ENCODE assay signal across 10 mouse cellular contexts in the genomic region with DNA sequence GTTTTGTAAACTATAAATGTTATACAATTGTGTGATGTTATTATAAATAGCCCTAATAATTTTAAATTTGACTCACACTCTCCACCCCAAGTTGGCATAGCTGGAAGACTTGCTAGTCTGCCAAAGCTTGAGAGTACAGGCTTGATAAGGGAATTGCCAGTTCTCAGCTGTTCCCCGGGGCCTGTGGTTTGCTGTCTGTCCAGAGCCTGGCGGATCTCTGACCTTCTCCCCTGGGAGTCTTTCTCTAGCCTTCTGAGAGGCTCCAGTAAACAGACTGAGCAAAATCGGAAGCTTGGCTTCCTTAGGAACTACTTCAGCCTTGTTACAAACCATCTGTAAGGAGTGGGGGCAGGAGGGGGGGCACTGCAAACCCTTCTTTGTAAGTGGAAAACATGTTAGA. TPM values are rescaled to one million over a fixed set of nuclear protein-coding genes. Genes with fewer than 3 reads are reported as not detected.
A peak's percentile ranks its signal among the peaks of the same experiment; 100 is the strongest.
DNase-seq lines count a peak whose midpoint lies in the region; ATAC-seq lines count a peak whose summit lies in the region.
"Had no signal": no experiment of that assay in that cellular context is flagged by ENCODE, and none has a peak within 500 bp of the region (broad histone marks: within the 10 kb centered on the region; RNA-seq: fewer than 3 reads in every experiment).

No protein-coding gene starts in this region.

- ATAC-seq in intestine, embryonic 16.5 days, result peak; percentile 62; the same call in 1 of the 2 replicates
- no peak for ATAC-seq in CD4-positive, CD25-positive, alpha-beta regulatory T cell, adult 4 months

- peak; percentile 31 to 68 for DNase-seq in adrenal gland, adult (ENCODE audit: inconsistent age in 2 of 2, low spot score in 1 of 2)
- DNase-seq in adrenal gland, adult 18-20 months (ENCODE audit: low spot score in 2 of 2), result no peak
- DNase-seq in retina, embryonic 14.5 days (ENCODE audit: low spot score), result peak; percentile 17
- DNase-seq in retina, postnatal 1 day, result no peak
- DNase-seq in ovary, postnatal 36 days (ENCODE audit: low spot score), result peak; percentile 37
- DNase-seq in layer of hippocampus, adult 9-11 months, result no peak

- WGBS in intestine, embryonic 16.5 days, result 26% methylated on average over 3 of the region's 3 CpGs

- no peaks in the 10 kb centered on the region for H3K27me3 ChIP-seq in intestine, embryonic 16.5 days (replicated peaks; ENCODE audit: control insufficient read depth, insufficient read depth, low read length)
- H3K27me3 ChIP-seq: neural tube, embryonic 12.5 days had no signal

- no peak overlapping the region for H3K4me3 ChIP-seq in intestine, embryonic 16.5 days (ENCODE audit: low read length)
- H3K4me3 ChIP-seq: neural tube, embryonic 12.5 days had no signal

- no peaks in the 10 kb centered on the region for H3K4me1 ChIP-seq in intestine, embryonic 16.5 days (ENCODE audit: control insufficient read depth, insufficient read depth, low read length)
- H3K4me1 ChIP-seq: neural tube, embryonic 12.5 days had no signal

- H3K27ac ChIP-seq in intestine, embryonic 16.5 days (ENCODE audit: low read length), result no peak overlapping the region
- H3K27ac ChIP-seq: neural tube, embryonic 12.5 days had no signal

- H3K9ac ChIP-seq in intestine, embryonic 16.5 days (ENCODE audit: low read depth, low read length), result no peak overlapping the region
- H3K9ac ChIP-seq: neural tube, embryonic 12.5 days had no signal

- H3K36me3 ChIP-seq in intestine, embryonic 16.5 days (ENCODE audit: control insufficient read depth, insufficient read depth, low read length), result no peaks in the 10 kb centered on the region
- H3K36me3 ChIP-seq: neural tube, embryonic 12.5 days had no signal

- H3K9me3 ChIP-seq in intestine, embryonic 16.5 days (ENCODE audit: control insufficient read depth, low read length), result no peaks in the 10 kb centered on the region
- H3K9me3 ChIP-seq: neural tube, embryonic 12.5 days had no signal

- no peak overlapping the region for H3K4me2 ChIP-seq in intestine, embryonic 16.5 days (ENCODE audit: low read depth, low read length)
- H3K4me2 ChIP-seq: neural tube, embryonic 12.5 days had no signal

RNA-seq across cellular contexts. Expression of gene Lmod2, which starts 10.7 kb away (rescaled TPM):
- under 1 TPM in 1 of 2 experiments, not detected in 1; 0.38 TPM for total RNA-seq in adrenal gland, adult 18-20 months (2021)
- polyA plus RNA-seq in intestine, embryonic 16.5 days (2015; fragmentation: Nextera tagmentation; extraction: Ambion mirVana), result 0.09 TPM in 1 of 2 replicates, not detected in the other
- polyA plus RNA-seq in CD4-positive, CD25-positive, alpha-beta regulatory T cell, adult 4 months (2017; shearing (Covaris generic)), result not detected
- polyA plus RNA-seq: large intestine, adult 2 months; neural tube, embryonic 12.5 days had no signal

RNA-seq across cellular contexts. Expression of gene Asb15, which starts 58.9 kb away (rescaled TPM):
- total RNA-seq in adrenal gland, adult 18-20 months (2021), result under 1 TPM in 1 of 2 experiments, not detected in 1; 0.10 TPM
- not detected in 2 replicates for polyA plus RNA-seq in intestine, embryonic 16.5 days (2015; fragmentation: Nextera tagmentation; extraction: Ambion mirVana)
- not detected for polyA plus RNA-seq in CD4-positive, CD25-positive, alpha-beta regulatory T cell, adult 4 months (2017; shearing (Covaris generic))
- polyA plus RNA-seq: large intestine, adult 2 months; neural tube, embryonic 12.5 days had no signal

RNA-seq across cellular contexts. Expression of gene Ndufa5, which starts 59.1 kb away (rescaled TPM):
- 100 to 1,000 TPM; 302 to 409 TPM for total RNA-seq in adrenal gland, adult 18-20 months (2021)
- polyA plus RNA-seq in intestine, embryonic 16.5 days (2015; fragmentation: Nextera tagmentation; extraction: Ambion mirVana), result 380 and 393 TPM in 2 replicates
- polyA plus RNA-seq in CD4-positive, CD25-positive, alpha-beta regulatory T cell, adult 4 months (2017; shearing (Covaris generic)), result 100 to 1,000 TPM; 157 to 216 TPM

Comparison
In these comparisons a context has a peak if more than half of its experiments do, and no peak if none do; other contexts are left out.
1. DNase-seq: peak in adrenal gland, adult (2 of 2), retina, embryonic 14.5 days (single experiment) and ovary, postnatal 36 days (single experiment); none in adrenal gland, adult 18-20 months (0 of 2), retina, postnatal 1 day (single experiment) and layer of hippocampus, adult 9-11 months (single experiment).